Mouse (Mus musculus): ENCODE measurements around the gene Icam1.

DNA sequence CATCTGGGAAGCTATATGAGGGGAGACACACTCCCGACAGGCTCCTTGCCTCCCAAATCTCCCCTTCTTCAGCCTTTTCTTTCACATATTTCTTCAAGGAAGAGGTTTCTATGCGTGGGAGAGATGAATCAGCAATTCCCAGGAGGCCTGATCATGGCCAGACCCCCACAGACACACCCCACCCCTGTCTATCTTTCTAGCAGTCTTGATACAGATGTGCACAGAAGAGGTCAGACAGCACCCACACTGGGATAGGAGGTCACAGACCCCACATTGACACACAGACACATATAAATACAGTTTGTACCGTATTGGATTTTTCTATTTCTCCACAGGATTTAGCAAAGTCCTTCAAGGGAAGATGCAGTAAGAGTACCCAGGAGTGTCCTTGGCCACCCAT lies 49.8 kb upstream of the Icam1 start:
- TF ChIP-seq TBP (conservative IDR thresholded peaks at IDR 0.05; ENCODE audit: low read depth, low read length): no peak
- no peak for TF ChIP-seq CTCF (conservative IDR thresholded peaks at IDR 0.05 in 1 of 2, IDR thresholded peaks at IDR 0.05 in 1 of 2; ENCODE audit: low read depth in 2 of 2, low read length in 2 of 2)
- no peak for TF ChIP-seq NRF1 (IDR thresholded peaks at IDR 0.05; ENCODE audit: low read depth, low read length)
- no peak for TF ChIP-seq GABPA (IDR thresholded peaks at IDR 0.05; ENCODE audit: insufficient replicate concordance, low read depth, low read length)
- no peak for TF ChIP-seq MAFK (IDR thresholded peaks at IDR 0.05; ENCODE audit: insufficient replicate concordance, low read length)
- no peak for TF ChIP-seq POLR2A (IDR thresholded peaks at IDR 0.05; ENCODE audit: low read depth, low read length)
- TF ChIP-seq MEF2A (IDR thresholded peaks at IDR 0.05; ENCODE audit: borderline replicate concordance, low read depth, low read length): no peak
- no peak for TF ChIP-seq E2F4 (IDR thresholded peaks at IDR 0.05; ENCODE audit: insufficient replicate concordance, low read depth, low read length)
- no peak for TF ChIP-seq MXI1 (IDR thresholded peaks at IDR 0.05; ENCODE audit: low read depth, low read length)
- TF ChIP-seq EP300 (IDR thresholded peaks at IDR 0.05; ENCODE audit: low read length): no peak

All from CH12.LX (cell line).